In genomic region chr3:57496428-57496827, GRCm38 (mm10) we compare ENCODE assay signal across 17 mouse cellular contexts.
"Had no signal": no experiment of that assay in that cellular context is flagged by ENCODE, and none has a peak within 500 bp of the region (broad histone marks: within the 10 kb centered on the region; RNA-seq: fewer than 3 reads in every experiment).

No protein-coding gene starts in this region.

- ATAC-seq: liver, postnatal 0 days; midbrain, embryonic 15.5 days had no signal

- H3K4me1 ChIP-seq: liver, embryonic 13.5 days; lung, embryonic 15.5 days; megakaryocyte, embryonic 14.5 days; midbrain, embryonic 15.5 days had no signal

- H3K27ac ChIP-seq: left cerebral cortex, adult 2 months; liver, embryonic 13.5 days; lung, embryonic 15.5 days; macrophage; midbrain, embryonic 15.5 days; neural tube, embryonic 13.5 days had no signal

- DNase-seq: kidney, postnatal 10 days; liver; liver, embryonic 13.5 days; liver, postnatal 0 days; lung, postnatal 14 days; retina, postnatal 1 day; right cerebral cortex, postnatal 4 days; spleen, adult 18-20 months; thymus, adult 18-20 months; thymus, postnatal 14 days had no signal

- H3K4me3 ChIP-seq: left cerebral cortex, adult 2 months; liver, embryonic 13.5 days; lung, embryonic 15.5 days; megakaryocyte, embryonic 14.5 days; midbrain, embryonic 15.5 days; neural tube, embryonic 13.5 days had no signal

- H3K27me3 ChIP-seq: liver, embryonic 13.5 days; lung, embryonic 15.5 days; megakaryocyte, embryonic 14.5 days; midbrain, embryonic 15.5 days; neural tube, embryonic 13.5 days had no signal

- H3K36me3 ChIP-seq: liver, embryonic 13.5 days; midbrain, embryonic 15.5 days; neural tube, embryonic 13.5 days had no signal

- H3K9me3 ChIP-seq: liver, embryonic 13.5 days; lung, embryonic 15.5 days; midbrain, embryonic 15.5 days; neural tube, embryonic 13.5 days had no signal

- H3K9ac ChIP-seq: liver, embryonic 13.5 days; liver, postnatal 0 days; lung, embryonic 15.5 days; midbrain, embryonic 15.5 days; neural tube, embryonic 13.5 days had no signal

- H3K4me2 ChIP-seq: liver, embryonic 13.5 days; lung, embryonic 15.5 days; midbrain, embryonic 11.5 days; midbrain, embryonic 15.5 days; neural tube, embryonic 13.5 days had no signal
